25 mouse cellular contexts compared by ENCODE assay signal in the genomic region with DNA sequence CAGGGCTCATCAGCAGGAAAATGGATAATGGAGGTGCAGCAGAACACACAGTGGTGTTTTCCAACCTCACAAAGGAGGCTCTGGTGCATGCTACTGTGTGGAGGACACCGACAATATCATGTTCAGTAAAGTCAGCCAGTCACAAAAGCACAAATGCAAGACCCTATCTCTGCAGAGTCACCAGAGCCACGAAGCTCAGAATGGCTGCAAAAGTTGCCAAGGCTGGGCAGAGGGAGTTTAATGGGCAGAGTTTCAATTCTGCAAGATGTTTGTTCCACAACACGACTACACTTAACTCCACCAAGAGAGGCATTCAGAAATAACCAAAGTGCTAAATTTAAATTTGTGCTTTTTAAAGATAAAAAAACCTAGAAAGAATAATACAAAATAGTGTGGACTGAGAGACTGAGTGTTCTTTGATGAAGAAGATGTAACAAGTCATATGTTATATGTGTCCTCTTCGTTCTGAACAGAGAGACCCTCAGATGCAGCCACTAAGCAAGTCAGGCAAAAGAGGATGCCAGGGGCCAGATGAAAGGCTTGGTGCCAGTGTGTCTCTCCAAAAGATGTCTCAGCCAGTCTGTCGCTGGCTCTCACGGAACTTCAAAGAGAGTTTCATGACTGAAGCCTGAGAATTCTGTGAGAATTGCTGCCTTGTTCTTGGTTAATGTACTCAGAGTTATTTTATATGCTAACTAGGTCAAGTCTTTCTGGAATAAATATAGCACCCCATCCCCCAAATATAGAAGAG.
DNase-seq lines count a peak whose midpoint lies in the region; TF ChIP-seq lines count a peak whose summit lies in the region.
"Had no signal": no experiment of that assay in that cellular context is flagged by ENCODE, and none has a peak within 500 bp of the region (broad histone marks: within the 10 kb centered on the region; RNA-seq: fewer than 3 reads in every experiment).

No protein-coding gene starts in this region.

- no peak for TF ChIP-seq POLR2A in cerebellum, adult 2 months (IDR thresholded peaks at IDR 0.05; ENCODE audit: borderline replicate concordance, insufficient read depth, low read length)

- H3K27me3 ChIP-seq in cerebellum, adult 2 months (ENCODE audit: control insufficient read depth, insufficient read depth, low read length), result no peaks in the 10 kb centered on the region
- H3K27me3 ChIP-seq: forebrain, embryonic 13.5 days; intestine, embryonic 15.5 days; midbrain, embryonic 13.5 days; neural tube, embryonic 15.5 days; stomach, embryonic 15.5 days had no signal

- DNase-seq in cerebellum, postnatal 14 days, result peak; percentile 57 to 67
- DNase-seq in cerebellum, adult 2 months, result no peak
- DNase-seq in layer of hippocampus, adult 11-12 months (ENCODE audit: low spot score), result peak; percentile 7
- no peak for DNase-seq in layer of hippocampus, adult 9-11 months
- DNase-seq in right cerebral cortex, postnatal 10 days (ENCODE audit: low spot score in 2 of 2), result peak; percentile 47 to 63
- no peak for DNase-seq in right cerebral cortex, postnatal 14 days
- no peak for DNase-seq in ovary, postnatal 14 days (ENCODE audit: low spot score)
- DNase-seq: adrenal gland, adult 8-10 months; cerebellum, adult 11-12 months; cerebellum, postnatal 36 days; heart, postnatal 14 days; kidney, adult 8-10 months; liver; lung, adult 2 months; lung, postnatal 10 days; thymus, postnatal 14 days had no signal

- WGBS in cerebellum, adult 2 months, result 38% methylated on average over 6 of the region's 6 CpGs

- H3K4me3 ChIP-seq in cerebellum, adult 2 months (replicated peaks; ENCODE audit: insufficient read depth, low read depth, low read length), result no peak overlapping the region
- H3K4me3 ChIP-seq: forebrain, embryonic 13.5 days; hindbrain, embryonic 10.5 days; intestine, embryonic 15.5 days; midbrain, embryonic 13.5 days; neural tube, embryonic 15.5 days; stomach, embryonic 15.5 days had no signal

- no peak overlapping the region for H3K27ac ChIP-seq in cerebellum, adult 2 months (ENCODE audit: insufficient read depth, low read length)
- H3K27ac ChIP-seq: forebrain, embryonic 13.5 days; hindbrain, embryonic 10.5 days; intestine, embryonic 15.5 days; kidney, postnatal 0 days; liver, embryonic 14.5 days; macrophage; midbrain, embryonic 13.5 days; neural tube, embryonic 15.5 days; stomach, embryonic 15.5 days had no signal

- 0 out of 2 replicates have a peak, but pooled peaks cover 2% of the 10 kb centered on the region for H3K4me1 ChIP-seq in cerebellum, adult 2 months (ENCODE audit: control insufficient read depth, insufficient read depth, low read length)
- H3K4me1 ChIP-seq: forebrain, embryonic 13.5 days; intestine, embryonic 15.5 days; midbrain, embryonic 13.5 days; neural tube, embryonic 15.5 days; stomach, embryonic 15.5 days had no signal

- TF ChIP-seq CTCF in cerebellum, adult 2 months (IDR thresholded peaks at IDR 0.05; ENCODE audit: borderline replicate concordance, insufficient read depth, low read depth, low read length), result no peak

Comparison
In these comparisons a context has a peak if more than half of its experiments do, and no peak if none do; other contexts are left out.
1. DNase-seq: peak in cerebellum, postnatal 14 days (2 of 2), layer of hippocampus, adult 11-12 months (single experiment) and right cerebral cortex, postnatal 10 days (2 of 2); none in cerebellum, adult 2 months (0 of 2), layer of hippocampus, adult 9-11 months (single experiment), right cerebral cortex, postnatal 14 days (single experiment) and ovary, postnatal 14 days (single experiment).